Mouse (Mus musculus): Measurements from ENCODE around the gene Gm20906.
"Not testable (repeated sequence)": the region's sequence is repeated elsewhere in the genome, so short reads cannot be mapped to it uniquely, and the experiment has no call there.

The Gm20906 gene

DNA sequence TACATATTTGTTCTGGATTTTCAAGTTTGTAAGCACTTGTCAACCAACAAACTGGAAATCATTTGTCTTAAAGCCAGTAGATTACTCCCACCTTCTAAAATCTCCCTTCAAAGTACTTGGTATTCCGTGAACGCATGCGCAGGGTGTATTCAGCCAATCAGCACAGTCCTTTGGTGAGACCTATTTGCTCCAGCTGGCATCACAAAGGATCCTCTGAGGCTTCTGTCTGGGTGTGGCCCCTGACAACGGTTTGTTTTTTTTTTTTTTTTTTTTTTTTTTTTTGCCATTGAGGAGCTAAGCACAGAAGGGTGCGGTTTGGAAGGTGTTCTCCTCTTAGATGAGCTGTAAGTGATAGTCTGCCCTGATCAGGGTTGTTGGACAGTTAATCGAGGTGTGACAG, at the start of gene Gm20906:
TSS of gene Gm20906 (plus strand) at position 301 of the 400 bp plus-strand sequence.
- POLR2A ChIA-PET, CTCF ChIA-PET: not testable (repeated sequence)
